Mouse (Mus musculus) kidney, embryonic 16.5 days (tissue): ENCODE data around the gene Cldn17. TPM values are rescaled to one million over a fixed set of nuclear protein-coding genes. Genes with fewer than 3 reads are reported as not detected.

ENCODE experiments used
- ATAC-seq: fragments of 200-750 bp; cut with Nextera tagmentation; 2 replicates; pipeline ENCODE4 v1.8.0; 2017; ENCODE audit warnings: moderate TSS enrichment; ENCODE audit not compliant: low FRiP score, low TSS enrichment
- H3K27ac ChIP-seq: fragments of 300-500 bp; sonication (generic); 2 replicates; pipeline ENCODE4 v1.5.1; 2014; ENCODE audit warnings: low read length
- H3K27me3 ChIP-seq: fragments of 300-500 bp; sonication (generic); 2 replicates; pipeline ENCODE4 v1.6.1; 2014; ENCODE audit warnings: low read length, control low read depth, mixed read lengths; ENCODE audit not compliant: insufficient read depth
- H3K36me3 ChIP-seq: fragments of 300-500 bp; sonication (generic); 2 replicates; pipeline ENCODE4 v1.6.1; 2014; ENCODE audit warnings: low read length, control low read depth, mixed read lengths; ENCODE audit not compliant: insufficient read depth
- H3K4me1 ChIP-seq: fragments of 300-500 bp; sonication (generic); 2 replicates; pipeline ENCODE4 v1.6.1; 2014; ENCODE audit warnings: low read length, control low read depth, mixed read lengths; ENCODE audit not compliant: insufficient read depth
- H3K4me2 ChIP-seq: fragments of 300-500 bp; sonication (generic); replicated peaks from 2 replicates; pipeline ENCODE4 v1.6.1; 2014; ENCODE audit warnings: low read depth, low read length
- H3K4me3 ChIP-seq: fragments of 300-500 bp; sonication (generic); 2 replicates; pipeline ENCODE4 v1.5.1; 2014; ENCODE audit warnings: mild to moderate bottlenecking, low read length
- H3K9ac ChIP-seq: fragments of 300-500 bp; sonication (generic); replicated peaks from 2 replicates; pipeline ENCODE4 v1.6.1; 2014; ENCODE audit warnings: low read length
- H3K9me3 ChIP-seq: fragments of 300-500 bp; sonication (generic); 2 replicates; pipeline ENCODE4 v1.6.1; 2016; ENCODE audit warnings: low read length, control low read depth
- WGBS: fragments of 180-500 bp; shearing (Covaris S2); extraction: QIAGEN DNeasy Blood & Tissue Kit; methylation state at CpG from one replicate; pipeline ENCODE4 v1.1.7; 2014; 5-methylcytosine and 5-hydroxymethylcytosine counted together
- polyA plus RNA-seq: library from polyadenylated mRNA; unstranded; fragments of >200 nt; fragmentation: Nextera tagmentation; extraction: Ambion mirVana; gene quantifications from 2 replicates; pipeline ENCODE4 v1.2.1, GENCODE M21; 2015

Gene Cldn17
- not detected in 2 replicates for polyA plus RNA-seq

GRCm38 (mm10) chr16:88506878-88507277, at the start of gene Cldn17:
Cldn17 (minus strand) TSS chr16:88506978.
- H3K9me3 ChIP-seq, result no peaks in the 10 kb centered on the region

GRCm38 (mm10) chr16:88542488-88542887, 35.7 kb upstream of the Cldn17 start:
- H3K9ac ChIP-seq, result no peak overlapping the region
- no peak overlapping the region for H3K4me2 ChIP-seq
- H3K27ac ChIP-seq, result no peak overlapping the region
- no peak overlapping the region for H3K4me3 ChIP-seq
- no peaks in the 10 kb centered on the region for H3K36me3 ChIP-seq
- no peaks in the 10 kb centered on the region for H3K9me3 ChIP-seq
- ATAC-seq, result 0 out of 2 replicates have a peak, but pooled peaks have one; percentile 49
- 58% methylated on average over 6 of the region's 6 CpGs for WGBS
- no peaks in the 10 kb centered on the region for H3K4me1 ChIP-seq
- H3K27me3 ChIP-seq, result no peaks in the 10 kb centered on the region

More at GRCm38 (mm10) chr16:88506878-88507277, at the start of gene Cldn17:
- Histone ChIP-seq H3K4me3 (no peak within 1 kb of the TSS), H3K36me3 (no peaks in the 10 kb centered on the region), H3K9ac (no peak within 1 kb of the TSS), H3K4me2 (no peak within 1 kb of the TSS), H3K4me1 (no peaks in the 10 kb centered on the region), H3K27me3 (no peaks in the 10 kb centered on the region), H3K27ac (no peak within 1 kb of the TSS)
- WGBS, result 92% methylated on average over 6 of the region's 6 CpGs
- no peak for ATAC-seq

- H3K27me3 ChIP-seq, result no peaks in the 10 kb centered on the region
- no peak overlapping the region for H3K4me3 ChIP-seq
- ATAC-seq, result peak; percentile 77; the same call in 1 of the 2 replicates
- no peak overlapping the region for H3K9ac ChIP-seq
- 55% methylated on average over 3 of the region's 3 CpGs for WGBS
- H3K4me2 ChIP-seq, result no peak overlapping the region
- no peaks in the 10 kb centered on the region for H3K36me3 ChIP-seq
- H3K27ac ChIP-seq, result no peak overlapping the region
- H3K9me3 ChIP-seq, result no peaks in the 10 kb centered on the region
- no peaks in the 10 kb centered on the region for H3K4me1 ChIP-seq
Measured at GRCm38 (mm10) chr16:88539841-88540487, 33.2 kb upstream of the Cldn17 start.

- H3K27ac ChIP-seq, result no peak overlapping the region
- H3K36me3 ChIP-seq, result no peaks in the 10 kb centered on the region
- ATAC-seq, result peak; percentile 61; the same call in 1 of the 2 replicates
- H3K27me3 ChIP-seq, result no peaks in the 10 kb centered on the region
- no peak overlapping the region for H3K4me3 ChIP-seq
- no peak overlapping the region for H3K4me2 ChIP-seq
- no peak overlapping the region for H3K9ac ChIP-seq
- no peaks in the 10 kb centered on the region for H3K9me3 ChIP-seq
- H3K4me1 ChIP-seq, result no peaks in the 10 kb centered on the region
Measured at GRCm38 (mm10) chr16:88511348-88511747, 4.6 kb upstream of the Cldn17 start.

GRCm38 (mm10) chr16:88508150-88508549, 1.4 kb upstream of the Cldn17 start:
- H3K36me3 ChIP-seq, result no peaks in the 10 kb centered on the region
- no peak overlapping the region for H3K4me3 ChIP-seq
- no peaks in the 10 kb centered on the region for H3K27me3 ChIP-seq
- 82% methylated on average over 4 of the region's 4 CpGs for WGBS
- no peaks in the 10 kb centered on the region for H3K4me1 ChIP-seq
- no peak overlapping the region for H3K27ac ChIP-seq
- no peak overlapping the region for H3K9ac ChIP-seq
- ATAC-seq, result no peak; the same call in 1 of the 2 replicates
- no peaks in the 10 kb centered on the region for H3K9me3 ChIP-seq
- no peak overlapping the region for H3K4me2 ChIP-seq

- ATAC-seq, result no peak
- Histone ChIP-seq H3K4me2 (no peak overlapping the region), H3K27me3 (no peaks in the 10 kb centered on the region), H3K36me3 (no peaks in the 10 kb centered on the region), H3K4me3 (no peak overlapping the region), H3K27ac (no peak overlapping the region), H3K9ac (no peak overlapping the region), H3K9me3 (no peaks in the 10 kb centered on the region), H3K4me1 (no peaks in the 10 kb centered on the region)
- 93% methylated on average over 11 of the region's 11 CpGs for WGBS
Measured at GRCm38 (mm10) chr16:88506338-88506737, 440 bp downstream of the Cldn17 start.

- no peaks in the 10 kb centered on the region for H3K4me1 ChIP-seq
- H3K36me3 ChIP-seq, result no peaks in the 10 kb centered on the region
- H3K9me3 ChIP-seq, result no peaks in the 10 kb centered on the region
- H3K27me3 ChIP-seq, result no peaks in the 10 kb centered on the region
- H3K4me2 ChIP-seq, result no peak overlapping the region
- H3K4me3 ChIP-seq, result no peak overlapping the region
- H3K9ac ChIP-seq, result no peak overlapping the region
- H3K27ac ChIP-seq, result no peak overlapping the region
- ATAC-seq, result no peak
Measured at GRCm38 (mm10) chr16:88488096-88488495, 18.7 kb downstream of the Cldn17 start.

GRCm38 (mm10) chr16:88480011-88480774, 26.6 kb downstream of the Cldn17 start:
- H3K27ac ChIP-seq, result no peak overlapping the region
- no peaks in the 10 kb centered on the region for H3K4me1 ChIP-seq
- H3K36me3 ChIP-seq, result no peaks in the 10 kb centered on the region
- WGBS, result 78% methylated on average over 3 of the region's 3 CpGs
- no peak for ATAC-seq
- H3K9me3 ChIP-seq, result no peaks in the 10 kb centered on the region
- no peak overlapping the region for H3K4me2 ChIP-seq
- H3K4me3 ChIP-seq, result no peak overlapping the region
- no peak overlapping the region for H3K9ac ChIP-seq
- H3K27me3 ChIP-seq, result no peaks in the 10 kb centered on the region

- Histone ChIP-seq H3K36me3 (no peaks in the 10 kb centered on the region), H3K9ac (no peak overlapping the region), H3K4me2 (no peak overlapping the region), H3K27me3 (no peaks in the 10 kb centered on the region), H3K27ac (no peak overlapping the region), H3K4me3 (no peak overlapping the region), H3K4me1 (no peaks in the 10 kb centered on the region), H3K9me3 (no peaks in the 10 kb centered on the region)
- ATAC-seq, result no peak
- 82% methylated on average over 3 of the region's 3 CpGs for WGBS
Measured at GRCm38 (mm10) chr16:88463235-88463634, 43.5 kb downstream of the Cldn17 start.
